Mouse (Mus musculus) cortical plate, adult 2 months (tissue): ENCODE measurements around the gene Ppm1n.

ENCODE experiments used
- CTCF ChIP-seq: fragments of 200-500 bp; IDR thresholded peaks from 2 replicates; pipeline ENCODE4 v1.5.1; 2011; ENCODE audit warnings: mild to moderate bottlenecking, control low read depth, low read length; ENCODE audit not compliant: insufficient read depth; ENCODE audit errors: extremely low read depth
- POLR2A ChIP-seq: fragments of 200-500 bp; IDR thresholded peaks from 2 replicates; pipeline ENCODE4 v1.6.1; 2011; ENCODE audit warnings: mild to moderate bottlenecking, low read length, control low read depth; ENCODE audit not compliant: insufficient read depth; ENCODE audit errors: extremely low read depth

- no peak for TF ChIP-seq CTCF
- no peak for TF ChIP-seq POLR2A
These were observed 34.8 kb downstream of the Ppm1n start for GRCm38 (mm10) chr7:19245083-19245482.
